Mouse (Mus musculus) macrophage (primary cell): ENCODE data around the gene Retreg2. TPM values are rescaled to one million over a fixed set of nuclear protein-coding genes. Genes with fewer than 3 reads are reported as not detected.
A peak's percentile ranks its signal among the peaks of the same experiment; 100 is the strongest.

Experiments used
- H3K27ac ChIP-seq: fragments of 350-480 bp; formaldehyde crosslinking; 2 replicates; pipeline ENCODE4 v1.9.0; 2021
- H3K36me3 ChIP-seq: fragments of 350-480 bp; formaldehyde crosslinking; 2 replicates; pipeline ENCODE4 v1.9.0; 2021; ENCODE audit errors: inconsistent target
- H3K4me3 ChIP-seq: fragments of 350-480 bp; formaldehyde crosslinking; 2 replicates; pipeline ENCODE4 v1.9.0; 2021; ENCODE audit errors: inconsistent target
- H3K79me2 ChIP-seq: fragments of 350-480 bp; formaldehyde crosslinking; 2 replicates; pipeline ENCODE4 v1.9.0; 2021; ENCODE audit errors: inconsistent target
- WGBS: methylation state at CpG from one replicate; pipeline ENCODE4 v1.1.7; 2026; ENCODE audit warnings: inconsistent platforms; ENCODE audit not compliant: missing documents; 5-methylcytosine and 5-hydroxymethylcytosine counted together
- polyA plus RNA-seq: library from polyadenylated mRNA; stranded (reverse); fragments of 250-400 nt; gene quantifications from 3 replicates; pipeline ENCODE4 v1.2.4, GENCODE M21; 2018; ENCODE audit warnings: inconsistent platforms

Gene Retreg2
- polyA plus RNA-seq, 1 experiment from 2014 or later, result 67.2 TPM

DNA sequence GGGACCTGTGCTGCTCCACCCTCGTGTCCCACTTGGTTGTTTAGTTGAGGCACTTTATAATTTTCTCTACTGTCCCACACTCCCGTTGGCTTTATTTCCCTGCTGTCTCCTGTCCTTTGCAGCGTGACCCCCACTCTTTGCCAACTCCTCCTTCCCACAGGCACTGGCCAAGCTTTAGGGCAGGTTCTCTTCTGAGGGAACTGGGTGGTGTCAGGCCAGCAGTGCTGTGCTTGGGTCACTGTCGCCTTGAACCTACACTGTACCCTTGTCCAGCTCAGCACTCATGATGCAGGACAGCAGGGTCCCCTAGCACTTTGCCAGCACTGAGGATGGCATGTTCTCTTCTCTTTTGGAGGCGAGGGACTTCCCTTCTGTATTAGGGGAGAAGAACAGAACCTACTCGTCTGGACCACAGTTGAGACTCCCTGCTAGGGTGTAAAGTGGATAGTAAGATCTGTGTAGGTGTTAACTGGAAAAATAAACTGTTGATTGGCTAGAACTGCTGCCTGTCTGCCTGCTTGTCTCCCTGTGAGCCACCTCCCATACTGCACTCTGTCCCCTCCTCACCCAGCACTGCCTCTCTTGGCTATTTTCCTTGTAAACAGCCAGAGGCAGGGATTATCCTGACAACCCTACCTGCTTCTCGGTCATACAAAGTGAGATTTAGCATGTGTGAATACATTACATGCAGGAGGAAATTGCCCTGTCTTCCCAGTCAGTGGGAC, 5.0 kb downstream of the Retreg2 start:
- Histone ChIP-seq H3K27ac (no peak overlapping the region), H3K36me3 (peaks cover 45% of the 10 kb centered on the region), H3K79me2 (peaks cover 20% of the 10 kb centered on the region), H3K4me3 (no peak overlapping the region)
- WGBS, result 92% methylated on average over 7 of the region's 7 CpGs

DNA sequence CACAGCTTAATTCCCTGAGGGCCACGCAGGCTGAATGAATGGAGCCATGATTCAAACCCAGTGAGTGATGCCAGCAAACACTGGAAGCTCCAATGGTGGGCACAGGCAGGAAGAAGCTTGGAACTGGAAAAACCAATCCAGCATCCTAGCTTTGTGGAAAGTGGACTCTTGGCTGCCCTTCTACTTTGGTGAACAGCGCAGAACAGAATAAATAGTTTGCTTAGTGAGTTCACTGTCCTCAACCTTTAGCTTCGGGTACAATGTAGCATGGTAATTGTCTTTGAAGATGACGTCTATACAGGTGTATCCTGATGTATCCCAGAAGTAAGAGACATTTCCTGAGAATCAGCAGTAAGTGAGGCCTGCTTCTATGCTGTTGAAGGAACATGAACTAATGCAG, 6.1 kb downstream of the Retreg2 start:
- Histone ChIP-seq H3K27ac (no peak overlapping the region), H3K36me3 (peaks cover 45% of the 10 kb centered on the region), H3K79me2 (peaks cover 13% of the 10 kb centered on the region), H3K4me3 (no peak overlapping the region)
- 96% methylated on average over 4 of the region's 4 CpGs for WGBS

DNA sequence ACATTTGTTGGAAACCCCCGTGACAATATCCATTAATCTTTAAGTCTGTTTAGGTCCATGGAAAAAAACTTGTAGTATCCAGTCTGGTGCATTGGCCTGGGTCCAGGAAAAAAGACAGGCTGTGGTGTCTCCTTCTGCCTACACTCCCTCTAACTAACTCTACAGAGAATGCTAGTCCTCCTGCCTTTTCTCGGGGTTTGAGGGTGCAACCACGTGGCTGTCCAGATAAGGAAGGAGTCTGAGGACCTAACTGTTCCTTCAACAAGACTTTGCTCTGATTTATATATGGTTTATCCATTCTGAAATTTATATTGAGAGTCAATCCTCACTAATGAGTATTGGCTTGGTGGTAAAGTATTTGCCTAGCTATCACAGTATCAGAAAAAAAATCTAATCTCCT, 13.3 kb downstream of the Retreg2 start:
- no peaks in the 10 kb centered on the region for H3K79me2 ChIP-seq
- 62% methylated on average over 3 of the region's 3 CpGs for WGBS
- H3K27ac ChIP-seq, result no peak overlapping the region
- no peaks in the 10 kb centered on the region for H3K36me3 ChIP-seq
- no peak overlapping the region for H3K4me3 ChIP-seq

DNA sequence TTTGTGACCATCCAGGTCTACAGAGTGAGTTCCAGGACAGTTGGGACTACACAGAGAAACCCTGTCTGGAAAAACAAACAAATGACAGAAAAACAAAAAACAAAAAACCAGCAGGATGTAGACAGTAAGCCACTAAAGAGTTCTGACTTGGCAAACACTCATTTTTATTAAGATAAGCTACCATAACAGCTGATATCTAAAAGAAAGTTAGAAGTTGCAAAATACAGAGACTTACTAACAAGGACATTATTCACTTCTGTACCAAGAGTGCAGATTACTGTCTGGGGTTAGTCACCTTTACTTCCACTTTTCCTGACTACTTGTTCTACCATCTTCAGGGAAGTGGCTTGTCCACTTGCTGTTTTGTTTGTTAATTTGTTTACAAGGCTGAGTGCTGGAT, 16.4 kb downstream of the Retreg2 start:
- Histone ChIP-seq H3K4me3 (no peak overlapping the region), H3K79me2 (no peaks in the 10 kb centered on the region), H3K27ac (no peak overlapping the region), H3K36me3 (no peaks in the 10 kb centered on the region)

DNA sequence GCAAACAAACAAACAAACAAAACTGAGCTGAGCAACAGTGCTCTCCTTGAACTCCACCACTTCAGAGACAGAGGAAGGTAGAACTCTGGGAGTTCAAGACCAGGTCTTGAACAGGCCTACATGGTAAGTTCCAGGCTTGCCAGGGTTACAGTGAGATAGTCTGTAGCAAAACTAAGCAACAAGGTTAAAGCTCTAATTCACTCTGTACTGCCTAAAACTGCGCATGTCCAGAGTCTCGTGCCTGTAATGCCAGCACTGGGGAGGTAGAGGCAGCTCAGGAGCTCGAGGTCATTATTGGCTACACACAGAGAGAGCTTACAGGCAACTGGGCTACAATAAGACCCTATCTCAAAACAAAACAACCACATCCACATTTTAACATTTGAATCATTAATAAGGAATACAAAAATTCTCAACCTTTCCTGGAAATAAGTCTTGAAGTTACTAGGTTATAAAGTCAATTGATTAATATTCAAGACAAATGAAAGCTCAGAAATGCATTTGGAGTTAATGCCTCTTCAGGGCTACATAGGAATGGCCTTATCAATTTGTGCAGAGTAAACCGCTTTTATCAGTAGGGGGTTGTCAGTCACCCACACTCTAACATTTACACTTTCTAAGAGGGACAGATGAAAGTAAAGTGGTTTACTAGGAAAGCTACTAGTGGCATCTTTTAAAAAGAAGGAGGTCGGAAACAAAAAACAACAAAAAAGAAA, 17.1 kb downstream of the Retreg2 start:
- no peaks in the 10 kb centered on the region for H3K36me3 ChIP-seq
- H3K4me3 ChIP-seq, result no peak overlapping the region
- no peak overlapping the region for H3K27ac ChIP-seq
- WGBS, result 97% methylated on average over 5 of the region's 5 CpGs
- H3K79me2 ChIP-seq, result no peaks in the 10 kb centered on the region

DNA sequence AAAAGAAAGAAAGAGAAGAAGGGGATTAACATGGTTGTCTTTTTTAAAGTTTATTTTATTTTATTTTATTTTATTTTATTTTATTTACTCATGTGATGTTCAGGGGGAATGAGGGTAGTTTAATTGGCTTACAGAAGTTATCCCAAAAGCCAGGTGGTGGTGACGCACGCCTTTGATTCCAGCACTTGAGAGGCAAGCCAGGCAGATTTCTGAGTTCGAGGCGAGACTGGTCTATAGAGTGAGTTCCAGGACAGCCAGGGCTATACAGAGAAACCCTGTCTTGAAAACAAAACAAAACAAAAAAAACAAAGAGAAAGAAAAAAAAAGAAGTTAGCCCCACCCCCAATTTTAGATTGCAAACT, 17.7 kb downstream of the Retreg2 start:
- 100% methylated on average over 4 of the region's 4 CpGs for WGBS
- Histone ChIP-seq H3K4me3 (no peak overlapping the region), H3K36me3 (no peaks in the 10 kb centered on the region), H3K27ac (no peak overlapping the region), H3K79me2 (no peaks in the 10 kb centered on the region)

DNA sequence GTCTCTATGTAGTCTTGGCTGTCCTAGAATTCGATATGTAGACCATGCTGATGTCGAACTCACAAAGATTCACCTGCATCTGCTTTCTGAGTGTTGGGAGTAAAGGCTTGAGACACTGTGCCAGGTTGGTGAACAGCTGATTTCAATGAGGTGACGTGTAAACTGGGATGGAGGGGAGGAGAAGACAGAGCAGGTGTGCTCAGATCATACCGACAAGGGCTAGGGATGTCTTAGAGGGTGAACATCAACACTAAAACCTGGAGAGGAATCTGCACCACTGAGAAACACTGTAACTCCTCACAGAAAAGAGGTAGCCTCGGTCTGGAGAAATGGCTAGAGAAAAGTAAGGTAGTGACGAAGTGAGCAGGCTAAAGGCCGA, 25.5 kb downstream of the Retreg2 start:
- peaks cover 29% of the 10 kb centered on the region for H3K36me3 ChIP-seq
- no peaks in the 10 kb centered on the region for H3K79me2 ChIP-seq
- peak overlapping the region; percentile 21 for H3K4me3 ChIP-seq
- 19% methylated on average over 7 of the region's 7 CpGs for WGBS
- 0 out of 2 replicates have a peak overlapping the region, but pooled peaks have one; percentile 25 for H3K27ac ChIP-seq

DNA sequence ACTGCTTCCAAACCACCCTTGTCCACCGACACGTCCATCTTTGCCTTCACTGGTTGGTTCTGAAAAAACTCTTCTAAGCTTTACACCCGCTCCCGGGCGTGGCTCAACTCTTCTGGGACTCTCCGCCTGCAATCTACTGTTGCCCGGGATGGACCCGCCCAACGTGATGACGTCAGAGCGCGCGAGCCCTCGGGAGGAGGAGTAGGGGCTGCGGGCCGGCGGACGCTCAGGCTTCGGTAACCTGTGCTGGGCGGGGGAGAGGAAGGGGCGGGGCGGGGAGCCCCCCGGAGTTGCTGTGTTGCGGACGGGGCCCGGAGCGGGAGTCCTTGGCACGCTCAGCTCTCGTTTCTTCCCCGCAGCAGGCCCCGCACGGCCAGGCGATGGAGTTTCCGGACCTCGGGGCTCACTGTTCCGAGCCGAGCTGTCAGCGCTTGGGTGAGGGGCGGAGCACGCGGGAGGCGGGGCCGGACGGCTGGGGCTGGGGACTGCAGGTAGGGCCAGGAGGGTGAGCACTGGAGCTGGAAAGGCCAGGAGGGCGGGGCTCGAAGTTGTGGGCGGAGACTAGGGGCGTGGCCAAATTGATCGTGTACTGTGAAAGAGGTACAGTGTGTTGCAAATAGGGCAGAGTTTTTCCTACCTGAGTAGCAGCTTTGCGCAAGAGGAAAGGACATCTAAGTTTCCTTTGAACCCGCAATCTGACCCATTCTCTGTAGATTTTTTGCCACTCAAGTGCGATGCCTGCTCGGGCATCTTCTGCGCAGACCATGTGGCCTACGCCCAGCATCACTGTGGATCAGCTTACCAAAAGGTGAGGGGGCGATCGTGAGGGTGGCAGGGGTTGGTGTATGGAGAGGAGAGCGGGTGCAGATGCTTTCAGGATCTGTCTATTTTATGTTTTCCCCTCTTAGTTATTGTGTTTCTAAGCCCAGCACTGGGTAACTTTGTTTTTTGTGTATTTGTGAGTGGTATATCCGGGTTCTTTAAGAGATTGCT, 26.2 kb downstream of the Retreg2 start, which contains the start of gene Zfand2b:
Zfand2b (plus strand) TSS at position 175 of the 993 bp plus-strand sequence.
- H3K4me3 ChIP-seq, result peak within 1 kb of the TSS; percentile 21
- WGBS, result 6% methylated on average over 58 of the region's 59 CpGs
- H3K79me2 ChIP-seq, result no peaks in the 10 kb centered on the region
- peaks cover 34% of the 10 kb centered on the region for H3K36me3 ChIP-seq
- H3K27ac ChIP-seq, result 0 out of 2 replicates have a peak within 1 kb of the TSS, but pooled peaks have one; percentile 25

DNA sequence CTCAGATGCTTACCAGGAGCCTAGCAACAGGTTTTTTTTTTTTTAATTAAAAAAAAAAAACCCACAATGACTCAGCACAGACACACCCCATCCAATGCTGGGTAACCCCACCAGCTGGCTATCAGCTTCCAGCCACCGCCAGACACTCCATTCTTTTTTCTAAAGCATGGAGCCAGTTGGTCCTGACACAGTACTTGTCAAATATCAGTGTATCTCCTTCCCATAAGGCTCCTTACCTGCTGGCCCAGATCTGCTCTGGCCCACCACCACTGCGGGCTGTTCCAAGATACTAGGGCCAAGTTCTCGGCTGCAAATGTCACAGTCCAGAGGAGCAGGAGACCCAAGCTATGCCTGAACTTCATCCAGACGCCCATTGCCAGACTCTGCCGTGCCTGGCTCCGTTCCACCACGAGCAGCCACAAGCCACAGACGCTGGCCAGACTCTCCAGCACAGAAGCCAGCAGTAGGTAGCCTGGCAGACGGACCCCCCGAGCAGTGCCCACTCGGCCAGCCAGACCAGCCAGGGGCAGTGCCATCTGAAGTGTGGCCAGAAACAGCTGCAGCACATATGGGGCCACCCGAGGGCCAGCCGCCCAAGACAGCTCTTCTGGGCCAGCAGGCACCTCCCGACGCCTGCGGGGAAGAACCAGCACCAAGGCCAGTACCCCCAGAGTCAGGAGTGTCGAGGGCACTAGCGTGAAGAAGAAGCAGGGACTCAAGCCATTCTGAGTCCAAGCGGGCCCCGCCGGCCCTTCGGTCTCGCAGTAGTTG, 36.9 kb downstream of the Retreg2 start:
- no peak overlapping the region for H3K27ac ChIP-seq
- H3K36me3 ChIP-seq, result peaks cover 27% of the 10 kb centered on the region
- WGBS, result 3% methylated on average over 23 of the region's 23 CpGs
- H3K4me3 ChIP-seq, result peak overlapping the region; percentile 44
- no peaks in the 10 kb centered on the region for H3K79me2 ChIP-seq

DNA sequence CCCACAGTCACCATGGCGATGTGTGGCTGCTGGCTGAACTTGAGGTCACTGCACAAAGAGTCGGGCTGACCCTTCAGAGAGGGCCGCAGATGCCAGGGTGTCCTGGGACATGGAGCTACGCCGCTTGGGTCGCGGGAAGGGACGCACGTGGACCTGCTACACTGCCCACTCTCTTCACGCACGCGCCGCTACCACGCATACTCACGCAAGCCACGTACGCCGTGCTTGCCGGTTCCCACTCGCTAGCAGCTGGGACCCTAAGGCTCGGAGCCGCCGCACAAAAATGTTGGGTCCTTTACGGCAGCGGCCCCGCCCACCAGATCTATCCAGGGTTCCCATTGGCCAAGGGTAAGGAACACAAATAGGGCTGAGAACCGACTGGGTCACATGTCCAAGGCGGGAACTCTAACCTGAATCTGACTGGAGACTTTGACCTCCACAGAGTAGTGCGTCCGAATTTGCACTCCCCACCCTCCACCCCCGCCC, 37.6 kb downstream of the Retreg2 start, which contains the start of gene Abcb6:
Abcb6 (minus strand) TSS at position 288 of the 486 bp plus-strand sequence.
- WGBS, result under 1% methylated on average over 31 of the region's 31 CpGs
- Histone ChIP-seq H3K36me3 (peaks cover 33% of the 10 kb centered on the region), H3K79me2 (no peaks in the 10 kb centered on the region), H3K27ac (no peak within 1 kb of the TSS), H3K4me3 (peak within 1 kb of the TSS; percentile 44)

DNA sequence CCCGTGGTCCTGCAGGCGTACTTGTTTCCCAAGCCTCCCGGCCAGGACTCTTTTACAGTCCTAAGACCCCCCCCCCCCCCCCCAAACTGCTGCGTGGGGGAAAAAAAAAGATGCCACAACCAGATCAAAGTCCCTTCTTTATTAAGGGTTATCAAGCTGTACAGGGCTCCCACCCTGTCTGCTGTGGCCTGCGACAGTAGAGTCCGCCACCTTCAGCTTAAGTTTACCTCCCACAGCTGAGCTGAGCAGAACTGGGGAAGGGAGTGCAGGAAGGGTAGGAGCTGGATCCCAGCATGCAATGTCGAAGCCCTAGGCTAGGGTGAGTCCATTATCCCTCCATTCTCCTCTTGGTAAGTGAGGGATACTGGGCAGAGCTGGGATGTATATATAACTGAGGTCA, 38.2 kb downstream of the Retreg2 start:
- H3K79me2 ChIP-seq, result no peaks in the 10 kb centered on the region
- 63% methylated on average over 5 of the region's 7 CpGs for WGBS
- no peak overlapping the region for H3K27ac ChIP-seq
- H3K4me3 ChIP-seq, result no peak overlapping the region
- H3K36me3 ChIP-seq, result peaks cover 39% of the 10 kb centered on the region

DNA sequence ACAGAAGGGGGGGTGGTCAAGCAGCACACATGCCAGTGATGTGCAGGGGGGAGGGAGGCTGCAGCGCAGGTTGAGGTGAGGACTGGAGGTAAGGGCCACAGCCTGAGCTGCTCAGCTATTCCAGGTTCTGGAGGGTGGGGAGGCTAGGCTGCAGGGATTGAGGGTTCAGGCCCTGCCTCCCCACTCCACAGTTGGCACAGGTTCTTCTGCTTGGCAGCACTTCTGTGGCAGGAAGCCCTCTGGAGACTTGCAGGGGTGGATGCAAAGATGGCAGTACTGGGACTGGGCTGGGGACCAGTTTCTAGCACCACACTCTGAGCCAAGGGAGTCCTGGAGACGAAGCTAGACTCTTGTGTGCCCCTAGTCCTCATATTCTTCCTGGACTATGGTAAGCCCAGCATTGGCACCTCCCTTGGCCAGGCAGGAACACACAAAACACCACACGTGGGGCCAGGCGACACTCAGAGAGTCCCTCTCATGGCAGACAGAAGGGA, 38.8 kb downstream of the Retreg2 start:
- peaks cover 46% of the 10 kb centered on the region for H3K36me3 ChIP-seq
- no peak overlapping the region for H3K27ac ChIP-seq
- no peaks in the 10 kb centered on the region for H3K79me2 ChIP-seq
- 97% methylated on average over 3 of the region's 4 CpGs for WGBS
- H3K4me3 ChIP-seq, result no peak overlapping the region

DNA sequence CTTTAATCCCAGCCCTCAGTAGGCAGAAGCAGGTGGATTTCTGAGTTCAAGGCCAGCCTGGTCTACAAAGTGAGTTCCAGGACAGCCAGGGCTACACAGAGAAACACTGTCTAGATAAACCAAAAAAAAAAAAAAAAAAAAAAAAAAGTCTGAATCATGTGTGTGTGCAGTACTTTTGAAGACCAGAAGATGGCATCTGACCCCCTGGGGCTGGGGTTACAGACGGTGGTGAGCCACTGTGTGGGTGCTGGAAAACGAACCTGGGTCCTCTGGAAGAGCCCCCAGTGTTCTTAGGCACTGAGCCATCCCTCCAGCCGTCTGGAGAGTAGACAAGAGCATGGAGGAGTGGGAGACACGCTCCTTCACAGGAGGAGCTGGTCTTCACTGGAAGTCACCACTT, 39.6 kb downstream of the Retreg2 start:
- Histone ChIP-seq H3K36me3 (peaks cover 53% of the 10 kb centered on the region), H3K27ac (no peak overlapping the region)

More for the DNA sequence above, 39.6 kb downstream of the Retreg2 start:
- WGBS, result 86% methylated on average over 4 of the region's 4 CpGs
- H3K79me2 ChIP-seq, result no peaks in the 10 kb centered on the region
- H3K4me3 ChIP-seq, result no peak overlapping the region
